Mouse (Mus musculus) MEL (cell line): ENCODE data around the gene Klrc1. TPM values are rescaled to one million over a fixed set of nuclear protein-coding genes. Genes with fewer than 3 reads are reported as not detected.

Experiments
- DNase-seq: peaks from one replicate; pipeline ENCODE4 v3.0.0; 2011; ENCODE audit warnings: low read depth, low spot score
- H3K27ac ChIP-seq: 2 replicates; pipeline ENCODE4 v1.5.1; 2012; ENCODE audit warnings: low read depth, mild to moderate bottlenecking, control low read depth, low read length, moderate library complexity; ENCODE audit not compliant: control insufficient read depth
- H3K27me3 ChIP-seq, 2 experiments: fragments of 150-350 bp in 1 of 2; sonication (generic) in 1 of 2; 2 replicates each; pipeline ENCODE4 v1.6.1; 2012; ENCODE audit warnings: low read length in 2 of 2, mild to moderate bottlenecking in 2 of 2, improper control_type of control experiment in 1 of 2, moderate library complexity in 1 of 2; ENCODE audit not compliant: insufficient read depth in 2 of 2, control insufficient read depth in 1 of 2
- H3K36me3 ChIP-seq, 2 experiments: 2 replicates each; pipeline ENCODE4 v1.6.1; 2012 to 2014; ENCODE audit warnings: low read length in 2 of 2, improper control_type of control experiment in 1 of 2, inconsistent platforms in 1 of 2, mild to moderate bottlenecking in 1 of 2; ENCODE audit not compliant: insufficient read depth in 2 of 2, control insufficient read depth in 1 of 2
- H3K4me1 ChIP-seq, 2 experiments: fragments of 150-350 bp in 1 of 2; sonication (generic) in 1 of 2; 2 replicates each; pipeline ENCODE4 v1.6.1; 2012; ENCODE audit warnings: low read length in 2 of 2, improper control_type of control experiment in 1 of 2, mild to moderate bottlenecking in 1 of 2; ENCODE audit not compliant: insufficient read depth in 2 of 2, control insufficient read depth in 1 of 2
- H3K4me3 ChIP-seq, 2 experiments: fragments of 150-350 bp in 1 of 2; sonication (generic) in 1 of 2; 2 replicates each; pipeline ENCODE4 v1.5.1; 2012; ENCODE audit warnings: low read depth in 2 of 2, low read length in 2 of 2, mild to moderate bottlenecking in 2 of 2, moderate library complexity in 2 of 2, control low read depth in 1 of 2, improper control_type of control experiment in 1 of 2; ENCODE audit not compliant: control insufficient read depth in 1 of 2, insufficient read depth in 1 of 2
- H3K79me2 ChIP-seq: 2 replicates; pipeline ENCODE4 v1.6.1; 2012; ENCODE audit warnings: mild to moderate bottlenecking, low read length, moderate library complexity; ENCODE audit not compliant: control insufficient read depth, poor library complexity, insufficient read depth
- H3K9ac ChIP-seq: 2 replicates; pipeline ENCODE4 v1.6.1; 2012; ENCODE audit warnings: low read depth, mild to moderate bottlenecking, control low read depth, low read length, moderate library complexity; ENCODE audit not compliant: control insufficient read depth, poor library complexity, severe bottlenecking
- H3K9me3 ChIP-seq: fragments of 150-350 bp; sonication (generic); replicated peaks from 2 replicates; pipeline ENCODE4 v1.6.1; 2012; ENCODE audit warnings: mild to moderate bottlenecking, low read length, improper control_type of control experiment, moderate library complexity; ENCODE audit not compliant: insufficient read depth
- CHD1 ChIP-seq: IDR thresholded peaks from 2 replicates; pipeline ENCODE4 v1.6.1; 2012; ENCODE audit warnings: low read depth, mild to moderate bottlenecking, inconsistent platforms, low read length, improper control_type of control experiment
- E2F4 ChIP-seq: IDR thresholded peaks from 2 replicates; pipeline ENCODE4 v1.6.1; 2011; ENCODE audit warnings: low read depth, low read length, improper control_type of control experiment, borderline replicate concordance
- ELF1 ChIP-seq: IDR thresholded peaks from 2 replicates; pipeline ENCODE4 v1.6.1; 2014; ENCODE audit warnings: low read depth, mild to moderate bottlenecking, inconsistent platforms, low read length, improper control_type of control experiment, moderate library complexity
- ETS1 ChIP-seq: IDR thresholded peaks from 2 replicates; pipeline ENCODE4 v1.6.1; 2012; ENCODE audit warnings: low read depth, mild to moderate bottlenecking, inconsistent platforms, low read length, improper control_type of control experiment, moderate library complexity
- GATA1 ChIP-seq: IDR thresholded peaks from 2 replicates; pipeline ENCODE4 v1.6.1; 2011; ENCODE audit warnings: low read depth, low read length, improper control_type of control experiment
- HCFC1 ChIP-seq: IDR thresholded peaks from 2 replicates; pipeline ENCODE4 v1.6.1; 2012; ENCODE audit warnings: low read depth, mild to moderate bottlenecking, inconsistent platforms, low read length, improper control_type of control experiment, moderate library complexity
- KAT2A ChIP-seq: conservative IDR thresholded peaks from 2 replicates; pipeline ENCODE4 v1.6.1; 2012; ENCODE audit warnings: low read depth, low read length, improper control_type of control experiment, inconsistent platforms
- NELFE ChIP-seq: IDR thresholded peaks from 2 replicates; pipeline ENCODE4 v1.6.1; 2011; ENCODE audit warnings: low read depth, low read length, improper control_type of control experiment
- NRF1 ChIP-seq: IDR thresholded peaks from 2 replicates; pipeline ENCODE4 v1.6.1; 2014; ENCODE audit warnings: low read depth, mild to moderate bottlenecking, inconsistent platforms, low read length, improper control_type of control experiment, moderate library complexity; ENCODE audit not compliant: poor library complexity, insufficient read depth, severe bottlenecking
- POLR2AphosphoS5 ChIP-seq: IDR thresholded peaks from 2 replicates; pipeline ENCODE4 v1.6.1; 2012; ENCODE audit warnings: low read depth, borderline replicate concordance, mild to moderate bottlenecking, inconsistent platforms, low read length, moderate library complexity, mixed read lengths
- RAD21 ChIP-seq: IDR thresholded peaks from 2 replicates; pipeline ENCODE4 v1.6.1; 2011; ENCODE audit warnings: mild to moderate bottlenecking, low read depth, low read length, improper control_type of control experiment
- SIN3A ChIP-seq: IDR thresholded peaks from 2 replicates; pipeline ENCODE4 v1.6.1; 2012; ENCODE audit warnings: low read length, improper control_type of control experiment, inconsistent platforms
- TAL1 ChIP-seq: IDR thresholded peaks from 2 replicates; pipeline ENCODE4 v1.6.1; 2012; ENCODE audit warnings: mild to moderate bottlenecking, inconsistent platforms, low read length, moderate library complexity, mixed read lengths
- UBTF ChIP-seq: IDR thresholded peaks from 2 replicates; pipeline ENCODE4 v1.6.1; 2012; ENCODE audit warnings: low read depth, mild to moderate bottlenecking, inconsistent platforms, low read length, improper control_type of control experiment, moderate library complexity, borderline replicate concordance; ENCODE audit not compliant: insufficient read depth
- ZC3H11A ChIP-seq: IDR thresholded peaks from 2 replicates; pipeline ENCODE4 v1.6.1; 2012; ENCODE audit warnings: low read depth, mild to moderate bottlenecking, inconsistent platforms, low read length, improper control_type of control experiment
- ZKSCAN1 ChIP-seq: IDR thresholded peaks from 2 replicates; pipeline ENCODE4 v1.6.1; 2012; ENCODE audit warnings: low read depth, mild to moderate bottlenecking, inconsistent platforms, low read length, improper control_type of control experiment, moderate library complexity
- ZMIZ1 ChIP-seq: IDR thresholded peaks from 2 replicates; pipeline ENCODE4 v1.6.1; 2012; ENCODE audit warnings: low read depth, mild to moderate bottlenecking, inconsistent platforms, low read length, improper control_type of control experiment, moderate library complexity
- ZNF384 ChIP-seq: IDR thresholded peaks from 2 replicates; pipeline ENCODE4 v1.6.1; 2012; ENCODE audit warnings: low read depth, mild to moderate bottlenecking, inconsistent platforms, low read length, improper control_type of control experiment
- polyA plus RNA-seq, 2 experiments: library from polyadenylated mRNA; stranded (reverse) in 1 of 2; unstranded in 1 of 2; fragments of >175 nt in 1 of 2; fragments of >200 nt in 1 of 2; gene quantifications; 2 replicates each; pipeline versions ENCODE4 v1.2.1 to v1.2.4; 2012; ENCODE audit warnings: low replicate concordance in 2 of 2, low read depth in 1 of 2; ENCODE audit not compliant: insufficient read length in 2 of 2, insufficient read depth in 1 of 2, missing spikeins in 1 of 2
- total RNA-seq: library from RNA; depleted of rRNA; stranded (reverse); fragments of 300-350 nt; gene quantifications from 2 replicates; pipeline ENCODE4 v1.2.3, GENCODE M21; 2012; rRNA removed

Klrc1 gene
- total RNA-seq: not detected in 2 replicates
- polyA plus RNA-seq: not detected

DNA sequence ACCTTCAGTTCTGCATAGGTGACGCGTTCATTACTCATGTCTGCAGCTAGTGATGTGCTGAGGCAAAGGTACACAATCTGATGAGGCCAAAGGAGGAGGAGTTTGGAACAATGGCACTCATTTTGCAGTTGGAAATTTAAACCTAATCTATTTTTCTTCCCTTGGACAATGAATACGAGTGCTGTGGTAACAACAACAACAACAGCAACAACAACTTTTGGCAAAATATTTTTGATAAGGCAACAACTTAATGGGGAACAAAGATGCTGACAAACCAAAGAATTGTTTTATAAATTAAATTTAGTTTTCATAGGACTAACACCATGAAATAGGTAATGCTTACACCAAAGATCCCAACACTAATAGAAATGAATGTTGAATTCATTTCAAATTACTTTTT is at the start of gene Klrc1:
Klrc1 (minus strand) TSS at position 101 of the 400 bp plus-strand sequence.
- Histone ChIP-seq H3K36me3 (no peaks in the 10 kb centered on the region; a peak in 1 of 4 replicates), H3K27me3 (no peaks in the 10 kb centered on the region; a peak in 1 of 4 replicates), H3K9ac (no peak within 1 kb of the TSS), H3K4me3 (no peak within 1 kb of the TSS), H3K27ac (no peak within 1 kb of the TSS), H3K4me1 (peaks cover 0 to 3% of the 10 kb centered on the region in 2 experiments; a peak in 1 of 4 replicates), H3K9me3 (no peaks in the 10 kb centered on the region), H3K79me2 (no peaks in the 10 kb centered on the region)
- TF ChIP-seq GATA1 (no peak), NRF1 (no peak), ZKSCAN1 (no peak), E2F4 (no peak), KAT2A (no peak), ELF1 (no peak), POLR2AphosphoS5 (no peak), ZNF384 (no peak)
- DNase-seq: no peak

DNA sequence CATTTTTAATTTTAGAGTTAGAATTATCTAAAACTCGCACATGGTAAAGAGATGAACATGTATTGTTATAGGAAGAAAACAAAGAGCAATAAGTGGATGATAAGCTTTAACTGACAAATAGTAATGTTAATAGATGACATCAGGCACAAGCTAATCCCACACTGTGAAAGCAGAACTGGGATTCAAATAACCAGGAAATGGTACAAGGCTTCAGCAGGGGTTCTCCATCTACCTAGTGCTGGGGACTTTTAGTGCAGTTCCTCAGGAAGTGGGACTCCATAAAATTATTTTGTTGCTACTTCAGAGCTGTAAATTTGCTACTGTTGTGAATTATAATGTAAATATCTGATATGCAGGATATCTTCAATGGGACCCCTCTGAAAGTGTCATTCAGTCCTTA is 48.5 kb upstream of the Klrc1 start:
- H3K9me3 ChIP-seq: no peaks in the 10 kb centered on the region
- H3K36me3 ChIP-seq: no peaks in the 10 kb centered on the region
- no peak for TF ChIP-seq TAL1
- H3K27me3 ChIP-seq: no peaks in the 10 kb centered on the region
- H3K9ac ChIP-seq: no peak overlapping the region
- no peaks in the 10 kb centered on the region for H3K79me2 ChIP-seq
- no peak overlapping the region for H3K4me3 ChIP-seq
- H3K27ac ChIP-seq: no peak overlapping the region
- H3K4me1 ChIP-seq: no peaks in the 10 kb centered on the region
- DNase-seq: no peak

DNA sequence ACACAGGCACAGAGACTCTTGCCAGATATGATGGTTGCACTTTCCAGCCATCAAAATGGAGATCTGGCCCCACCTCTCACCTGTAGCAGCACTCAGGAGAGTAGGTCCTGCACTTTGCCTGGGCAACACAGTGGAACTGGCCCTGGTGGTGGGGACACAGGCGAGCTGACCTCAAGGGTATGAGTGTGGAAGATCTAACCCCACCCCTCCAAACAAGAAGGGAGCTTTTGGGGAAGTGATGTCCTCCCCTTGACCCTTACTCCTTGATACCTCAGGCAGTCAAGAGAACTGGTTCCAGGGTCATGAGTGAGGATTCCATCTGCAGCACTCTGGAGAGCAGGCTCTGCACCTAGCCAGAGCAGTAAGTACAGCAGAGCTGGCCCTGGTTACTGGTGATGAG is 42.6 kb upstream of the Klrc1 start:
- Histone ChIP-seq H3K4me3 (no peak overlapping the region), H3K27me3 (no peaks in the 10 kb centered on the region), H3K27ac (no peak overlapping the region), H3K4me1 (no peaks in the 10 kb centered on the region), H3K36me3 (no peaks in the 10 kb centered on the region), H3K9ac (no peak overlapping the region), H3K9me3 (no peaks in the 10 kb centered on the region), H3K79me2 (no peaks in the 10 kb centered on the region)
- no peak for TF ChIP-seq KAT2A
- no peak for TF ChIP-seq ETS1
- no peak for TF ChIP-seq TAL1
- no peak for TF ChIP-seq NRF1
- TF ChIP-seq GATA1: no peak
- TF ChIP-seq RAD21: no peak
- TF ChIP-seq ZMIZ1: no peak
- TF ChIP-seq ZC3H11A: no peak
- TF ChIP-seq HCFC1: no peak
- TF ChIP-seq UBTF: no peak
- TF ChIP-seq SIN3A: no peak
- TF ChIP-seq NELFE: no peak
- TF ChIP-seq POLR2AphosphoS5: no peak
- TF ChIP-seq CHD1: no peak
- no peak for TF ChIP-seq E2F4
- no peak for DNase-seq
